Mouse (Mus musculus) layer of hippocampus, adult 2 months (tissue): ENCODE results near the gene Terb1. TPM values are rescaled to one million over a fixed set of nuclear protein-coding genes. Genes with fewer than 3 reads are reported as not detected.

Experiments
- DNase-seq, 2 experiments: peaks; one replicate each; pipeline ENCODE4 v3.0.0; 2022; ENCODE audit warnings: low spot score in 2 of 2
- H3K27ac ChIP-seq: fragments of 200-600 bp; 2 replicates; pipeline ENCODE4 v1.8.1; 2022
- H3K4me3 ChIP-seq: fragments of 200-600 bp; 2 replicates; pipeline ENCODE4 v1.8.1; 2022; ENCODE audit warnings: mild to moderate bottlenecking
- CTCF ChIP-seq: fragments of 200-600 bp; conservative IDR thresholded peaks from 2 replicates; pipeline ENCODE4 v1.8.1; 2022; ENCODE audit warnings: antibody characterized with exemption, mild to moderate bottlenecking, moderate library complexity
- long read RNA-seq, 2 experiments: library from polyadenylated mRNA; stranded (forward); transcript quantifications; one replicate each; pipeline ENCODE4 v2.0.0; 2021; ENCODE audit warnings: borderline mapping rate in 2 of 2
- total RNA-seq, 2 experiments: library from RNA; stranded (reverse); gene quantifications; 2 replicates each; pipeline ENCODE4 v1.2.3; 2021

The Terb1 gene
- 1 to 10 TPM in 1 of 2 experiments, under 1 TPM in 1; 0.76 to 1.0 TPM for total RNA-seq
- long read RNA-seq, experiment 1: 0 reads
- long read RNA-seq, experiment 2, partial matches to known transcripts: 0 of 3 reads
- long read RNA-seq, experiment 2, other reads (novel, unspliced or antisense): 3 of 3 reads

- no peak for TF ChIP-seq CTCF
- DNase-seq: peak; percentile 16 to 35
- H3K4me3 ChIP-seq: peak within 1 kb of the TSS; percentile 57
- peak within 1 kb of the TSS; percentile 81 for H3K27ac ChIP-seq
These were observed at the start of gene Terb1 for GRCm38 (mm10) chr8:104509061-104510006. Terb1 (minus strand) TSS chr8:104509910.

- no peak overlapping the region for H3K27ac ChIP-seq
- no peak for DNase-seq
- no peak for TF ChIP-seq CTCF
These were observed 47.5 kb upstream of the Terb1 start for GRCm38 (mm10) chr8:104557226-104557625.

GRCm38 (mm10) chr8:104555191-104555590, 45.5 kb upstream of the Terb1 start:
- Histone ChIP-seq H3K27ac (no peak overlapping the region), H3K4me3 (no peak overlapping the region)
- TF ChIP-seq CTCF: no peak
- DNase-seq: no peak

More at GRCm38 (mm10) chr8:104557226-104557625, 47.5 kb upstream of the Terb1 start:
- H3K4me3 ChIP-seq: no peak overlapping the region

GRCm38 (mm10) chr8:104543440-104544045, 33.8 kb upstream of the Terb1 start:
- DNase-seq: no peak

GRCm38 (mm10) chr8:104542160-104542559, 32.5 kb upstream of the Terb1 start:
- peak overlapping the region; percentile 73 for H3K4me3 ChIP-seq
- H3K27ac ChIP-seq: peak overlapping the region; percentile 96
- peak; percentile 67 to 79 for DNase-seq

More at GRCm38 (mm10) chr8:104543440-104544045, 33.8 kb upstream of the Terb1 start:
- H3K27ac ChIP-seq: no peak overlapping the region
- TF ChIP-seq CTCF: no peak
- no peak overlapping the region for H3K4me3 ChIP-seq

GRCm38 (mm10) chr8:104541515-104541880, 31.8 kb upstream of the Terb1 start:
- no peak for TF ChIP-seq CTCF
- Histone ChIP-seq H3K4me3 (peak overlapping the region; percentile 73), H3K27ac (peak overlapping the region; percentile 96)
- DNase-seq: no peak

More at GRCm38 (mm10) chr8:104542160-104542559, 32.5 kb upstream of the Terb1 start:
- TF ChIP-seq CTCF: no peak

GRCm38 (mm10) chr8:104540710-104541514, 31.2 kb upstream of the Terb1 start:
- peak in 1 of 2 experiments; percentile 35 for DNase-seq
- no peak for TF ChIP-seq CTCF
- Histone ChIP-seq H3K4me3 (peak overlapping the region; percentile 73), H3K27ac (peak overlapping the region; percentile 96)

GRCm38 (mm10) chr8:104540238-104540637, 30.5 kb upstream of the Terb1 start:
- peak overlapping the region; percentile 96 for H3K27ac ChIP-seq
- no peak for DNase-seq
- TF ChIP-seq CTCF: no peak
- H3K4me3 ChIP-seq: peak overlapping the region; percentile 73

- no peak for TF ChIP-seq CTCF
- Histone ChIP-seq H3K27ac (peak overlapping the region; percentile 96), H3K4me3 (no peak overlapping the region)
- DNase-seq: peak in 1 of 2 experiments; percentile 45
These were observed 29.9 kb upstream of the Terb1 start for GRCm38 (mm10) chr8:104539566-104539965.

GRCm38 (mm10) chr8:104538896-104539295, 29.2 kb upstream of the Terb1 start:
- Histone ChIP-seq H3K4me3 (no peak overlapping the region), H3K27ac (peak overlapping the region; percentile 96; the same call in 1 of the 2 replicates)
- no peak for DNase-seq
- no peak for TF ChIP-seq CTCF

- Histone ChIP-seq H3K27ac (no peak overlapping the region), H3K4me3 (no peak overlapping the region)
- no peak for DNase-seq
- TF ChIP-seq CTCF: no peak; the same call in 1 of the 2 replicates
These were observed 26.3 kb upstream of the Terb1 start for GRCm38 (mm10) chr8:104536028-104536427.

- TF ChIP-seq CTCF: no peak
- no peak overlapping the region for H3K27ac ChIP-seq
- peak overlapping the region; percentile 97 for H3K4me3 ChIP-seq
- no peak for DNase-seq
These were observed 25.7 kb upstream of the Terb1 start for GRCm38 (mm10) chr8:104535378-104535777.
